Mouse (Mus musculus) heart, postnatal 0 days (tissue): ENCODE data around the gene Rfx2. TPM values are rescaled to one million over a fixed set of nuclear protein-coding genes. Genes with fewer than 3 reads are reported as not detected.

ENCODE experiments used
- ATAC-seq: fragments of 200-750 bp; cut with Nextera tagmentation; 2 replicates; pipeline ENCODE4 v1.8.0; 2017; ENCODE audit warnings: low read depth, moderate number of reproducible peaks, moderate library complexity; ENCODE audit not compliant: insufficient read depth
- DNase-seq: peaks from one replicate; pipeline ENCODE4 v3.0.0-alpha.2; 2016; ENCODE audit warnings: low spot score
- H3K27ac ChIP-seq: fragments of 300-500 bp; sonication (generic); 2 replicates; pipeline ENCODE4 v1.5.1; 2014; ENCODE audit warnings: low read depth, mild to moderate bottlenecking
- H3K27me3 ChIP-seq: fragments of 300-500 bp; sonication (generic); 2 replicates; pipeline ENCODE4 v1.6.1; 2014; ENCODE audit warnings: low read length, mixed read lengths; ENCODE audit not compliant: control insufficient read depth, insufficient read depth
- H3K36me3 ChIP-seq: fragments of 300-500 bp; sonication (generic); replicated peaks from 2 replicates; pipeline ENCODE4 v1.6.1; 2014; ENCODE audit warnings: low read length, mixed read lengths; ENCODE audit not compliant: control insufficient read depth, insufficient read depth
- H3K4me1 ChIP-seq: fragments of 300-500 bp; sonication (generic); 2 replicates; pipeline ENCODE4 v1.6.1; 2014; ENCODE audit warnings: antibody characterized with exemption; ENCODE audit not compliant: control insufficient read depth, insufficient read depth
- H3K4me2 ChIP-seq: fragments of 300-500 bp; sonication (generic); 2 replicates; pipeline ENCODE4 v1.6.1; 2014; ENCODE audit warnings: low read depth, mild to moderate bottlenecking, low read length, moderate library complexity
- H3K4me3 ChIP-seq: fragments of 300-500 bp; sonication (generic); 2 replicates; pipeline ENCODE4 v1.5.1; 2014; ENCODE audit warnings: low read depth, low read length
- H3K9ac ChIP-seq: fragments of 300-500 bp; sonication (generic); replicated peaks from 2 replicates; pipeline ENCODE4 v1.6.1; 2014; ENCODE audit warnings: low read depth, low read length, mixed read lengths
- H3K9me3 ChIP-seq: fragments of 300-500 bp; sonication (generic); replicated peaks from 2 replicates; pipeline ENCODE4 v1.6.1; 2016; ENCODE audit warnings: low read length; ENCODE audit not compliant: control insufficient read depth
- CTCF ChIP-seq: IDR thresholded peaks from 2 replicates; pipeline ENCODE4 v1.5.1; 2016; ENCODE audit warnings: antibody characterized with exemption, control low read depth, low read depth
- EP300 ChIP-seq: IDR thresholded peaks from 2 replicates; pipeline ENCODE4 v1.6.1; 2016; ENCODE audit warnings: antibody characterized with exemption, low read depth
- WGBS: fragments of 180-500 bp; shearing (Covaris S2); extraction: QIAGEN DNeasy Blood & Tissue Kit; methylation state at CpG from one replicate; pipeline ENCODE4 v1.1.7; 2014; 5-methylcytosine and 5-hydroxymethylcytosine counted together
- polyA plus RNA-seq: library from polyadenylated mRNA; unstranded; fragments of >200 nt; fragmentation: Nextera tagmentation; extraction: Ambion mirVana; gene quantifications from 2 replicates; pipeline ENCODE4 v1.2.1, GENCODE M21; 2015
- total RNA-seq: library from RNA; depleted of rRNA; stranded (reverse); fragments of >200 nt; gene quantifications from 2 replicates; pipeline ENCODE4 v1.2.3, GENCODE M21; 2014; ENCODE audit warnings: low replicate concordance

Rfx2 gene
- total and polyA plus RNA-seq, 2 experiments from 2014 or later = 3.5 to 17.9 TPM

GRCm38 (mm10) chr17:56848785-56849184, 18.0 kb upstream of the Rfx2 start:
- ATAC-seq (no peak), DNase-seq (no peak)
- no peak overlapping the region for H3K27ac ChIP-seq
- H3K36me3 ChIP-seq = no peaks in the 10 kb centered on the region
- no peak for TF ChIP-seq EP300
- no peak for TF ChIP-seq CTCF
- H3K4me3 ChIP-seq = no peak overlapping the region
- 80% methylated on average over 5 of the region's 5 CpGs for WGBS
- H3K4me1 ChIP-seq = no peaks in the 10 kb centered on the region
- H3K9me3 ChIP-seq = no peaks in the 10 kb centered on the region
- no peaks in the 10 kb centered on the region for H3K27me3 ChIP-seq
- no peak overlapping the region for H3K9ac ChIP-seq
- no peak overlapping the region for H3K4me2 ChIP-seq

- TF ChIP-seq CTCF (no peak), EP300 (no peak)
- H3K4me3 ChIP-seq = no peak overlapping the region
- no peaks in the 10 kb centered on the region for H3K9me3 ChIP-seq
- H3K4me1 ChIP-seq = no peaks in the 10 kb centered on the region
- H3K9ac ChIP-seq = no peak overlapping the region
- no peaks in the 10 kb centered on the region for H3K27me3 ChIP-seq
- no peak overlapping the region for H3K27ac ChIP-seq
- WGBS = 73% methylated on average over 5 of the region's 5 CpGs
- no peak overlapping the region for H3K4me2 ChIP-seq
- ATAC-seq = no peak
- H3K36me3 ChIP-seq = no peaks in the 10 kb centered on the region
- no peak for DNase-seq
Observed at GRCm38 (mm10) chr17:56843678-56844077, 12.9 kb upstream of the Rfx2 start.

- H3K9me3 ChIP-seq = no peaks in the 10 kb centered on the region
- TF ChIP-seq EP300 (no peak), CTCF (no peak)
- H3K27ac ChIP-seq = no peak overlapping the region
- ATAC-seq = no peak
- WGBS = 69% methylated on average over 5 of the region's 5 CpGs
- no peaks in the 10 kb centered on the region for H3K36me3 ChIP-seq
- no peak overlapping the region for H3K9ac ChIP-seq
- no peaks in the 10 kb centered on the region for H3K4me1 ChIP-seq
- no peak for DNase-seq
- 0 out of 2 replicates have a peak, but pooled peaks cover 3% of the 10 kb centered on the region for H3K27me3 ChIP-seq
- no peak overlapping the region for H3K4me3 ChIP-seq
- no peak overlapping the region for H3K4me2 ChIP-seq
Observed at GRCm38 (mm10) chr17:56842173-56842572, 11.4 kb upstream of the Rfx2 start.

GRCm38 (mm10) chr17:56840524-56840923, 9.7 kb upstream of the Rfx2 start:
- no peak overlapping the region for H3K4me3 ChIP-seq
- no peak overlapping the region for H3K4me2 ChIP-seq
- no peak overlapping the region for H3K9ac ChIP-seq
- ATAC-seq = no peak
- H3K36me3 ChIP-seq = no peaks in the 10 kb centered on the region
- DNase-seq = no peak
- H3K9me3 ChIP-seq = no peaks in the 10 kb centered on the region
- H3K4me1 ChIP-seq = no peaks in the 10 kb centered on the region
- 0 out of 2 replicates have a peak, but pooled peaks cover 3% of the 10 kb centered on the region for H3K27me3 ChIP-seq
- no peak overlapping the region for H3K27ac ChIP-seq
- TF ChIP-seq CTCF (no peak), EP300 (no peak)
- WGBS = 78% methylated on average over 7 of the region's 7 CpGs

GRCm38 (mm10) chr17:56836336-56836735, 5.5 kb upstream of the Rfx2 start:
- ATAC-seq (no peak), DNase-seq (no peak)
- 82% methylated on average over 8 of the region's 8 CpGs for WGBS
- Histone ChIP-seq H3K4me2 (no peak overlapping the region), H3K36me3 (no peaks in the 10 kb centered on the region), H3K9ac (no peak overlapping the region), H3K27ac (no peak overlapping the region), H3K9me3 (no peaks in the 10 kb centered on the region), H3K4me1 (no peaks in the 10 kb centered on the region), H3K4me3 (no peak overlapping the region), H3K27me3 (0 out of 2 replicates have a peak, but pooled peaks cover 3% of the 10 kb centered on the region)
- TF ChIP-seq CTCF = no peak
- no peak for TF ChIP-seq EP300

- DNase-seq (no peak), ATAC-seq (no peak)
- 0 out of 2 replicates have a peak, but pooled peaks cover 3% of the 10 kb centered on the region for H3K27me3 ChIP-seq
- H3K4me2 ChIP-seq = no peak overlapping the region
- H3K4me3 ChIP-seq = no peak overlapping the region
- no peaks in the 10 kb centered on the region for H3K9me3 ChIP-seq
- TF ChIP-seq CTCF = no peak
- no peak for TF ChIP-seq EP300
- 98% methylated on average over 1 of the region's 1 CpGs for WGBS
- no peaks in the 10 kb centered on the region for H3K4me1 ChIP-seq
- H3K27ac ChIP-seq = no peak overlapping the region
- H3K36me3 ChIP-seq = no peaks in the 10 kb centered on the region
- H3K9ac ChIP-seq = no peak overlapping the region
Observed at GRCm38 (mm10) chr17:56833381-56833780, 2.6 kb upstream of the Rfx2 start.
